Mouse (Mus musculus) forebrain, embryonic 12.5 days (tissue): Measurements from ENCODE around the gene Mindy4. TPM values are rescaled to one million over a fixed set of nuclear protein-coding genes. Genes with fewer than 3 reads are reported as not detected.

Source experiments
- ATAC-seq: fragments of 200-750 bp; cut with Nextera tagmentation; 2 replicates; pipeline ENCODE4 v1.8.0; 2017; ENCODE audit warnings: moderate TSS enrichment; ENCODE audit not compliant: low FRiP score
- H3K27ac ChIP-seq: fragments of 300-500 bp; sonication (generic); 2 replicates; pipeline ENCODE4 v1.5.1; 2016; ENCODE audit warnings: mild to moderate bottlenecking
- H3K27me3 ChIP-seq: fragments of 300-500 bp; sonication (generic); 2 replicates; pipeline ENCODE4 v1.6.1; 2016; ENCODE audit warnings: mild to moderate bottlenecking
- H3K36me3 ChIP-seq: fragments of 300-500 bp; sonication (generic); replicated peaks from 2 replicates; pipeline ENCODE4 v1.6.1; 2016; ENCODE audit warnings: mild to moderate bottlenecking
- H3K4me1 ChIP-seq: fragments of 300-500 bp; sonication (generic); 2 replicates; pipeline ENCODE4 v1.6.1; 2016
- H3K4me2 ChIP-seq: fragments of 300-500 bp; sonication (generic); 2 replicates; pipeline ENCODE4 v1.6.1; 2016; ENCODE audit warnings: mild to moderate bottlenecking, moderate library complexity
- H3K4me3 ChIP-seq: fragments of 300-500 bp; sonication (generic); replicated peaks from 2 replicates; pipeline ENCODE4 v1.5.1; 2016; ENCODE audit warnings: mild to moderate bottlenecking
- H3K9ac ChIP-seq: fragments of 300-500 bp; sonication (generic); 2 replicates; pipeline ENCODE4 v1.6.1; 2016; ENCODE audit warnings: mild to moderate bottlenecking
- H3K9me3 ChIP-seq: fragments of 300-500 bp; sonication (generic); 2 replicates; pipeline ENCODE4 v1.6.1; 2016
- WGBS: fragments of 180-500 bp; shearing (Covaris S2); methylation state at CpG from one replicate; pipeline ENCODE4 v1.1.7; 2016; 5-methylcytosine and 5-hydroxymethylcytosine counted together
- microRNA-seq: library from miRNA; unstranded; fragments of <30 nt; microRNA quantifications from one replicate; pipeline ENCODE4, GENCODE M21; 2017
- polyA plus RNA-seq: library from polyadenylated mRNA; unstranded; fragments of >200 nt; fragmentation: Nextera tagmentation; extraction: Ambion mirVana; gene quantifications from 2 replicates; pipeline ENCODE4 v1.2.1, GENCODE M21; 2016

Gene Mindy4
- polyA plus RNA-seq, 1 experiment from 2014 or later = 20.6 TPM

GRCm38 (mm10) chr6:55354456-55355117, 151.4 kb downstream of the Mindy4 start:
- H3K9ac ChIP-seq = no peak overlapping the region
- WGBS = 68% methylated on average over 4 of the region's 4 CpGs
- no peak overlapping the region for H3K27ac ChIP-seq
- no peak overlapping the region for H3K4me3 ChIP-seq
- H3K4me2 ChIP-seq = no peak overlapping the region
- H3K4me1 ChIP-seq = peaks cover 10% of the 10 kb centered on the region; the same call in 1 of the 2 replicates
- no peaks in the 10 kb centered on the region for H3K36me3 ChIP-seq
- H3K27me3 ChIP-seq = no peaks in the 10 kb centered on the region
- H3K9me3 ChIP-seq = 0 out of 2 replicates have a peak, but pooled peaks cover 5% of the 10 kb centered on the region
- ATAC-seq = no peak

DNA sequence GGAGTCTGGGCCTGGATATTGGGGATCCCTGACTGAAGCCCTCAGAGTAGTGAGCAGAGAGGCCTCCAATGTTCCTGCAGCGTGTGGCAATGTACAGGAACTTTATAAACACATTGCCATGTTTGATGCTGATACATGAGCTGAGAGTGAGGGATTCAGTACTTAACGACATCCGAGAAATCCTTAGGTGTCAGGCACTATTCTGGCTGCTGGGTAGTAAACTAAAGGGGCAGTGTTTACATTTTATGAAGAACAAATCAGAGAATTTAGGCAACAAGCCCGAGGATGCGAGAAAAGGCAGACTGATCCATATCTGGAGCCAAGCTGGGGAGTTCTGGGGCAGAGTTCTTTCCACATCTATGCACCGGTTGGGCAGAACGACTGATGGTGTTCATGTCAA, 152.4 kb downstream of the Mindy4 start:
- no peak overlapping the region for H3K4me2 ChIP-seq
- H3K4me3 ChIP-seq = no peak overlapping the region
- H3K9me3 ChIP-seq = no peaks in the 10 kb centered on the region
- H3K4me1 ChIP-seq = peaks cover 10% of the 10 kb centered on the region; the same call in 1 of the 2 replicates
- H3K9ac ChIP-seq = no peak overlapping the region
- ATAC-seq = no peak
- no peaks in the 10 kb centered on the region for H3K36me3 ChIP-seq
- H3K27me3 ChIP-seq = no peaks in the 10 kb centered on the region
- 90% methylated on average over 7 of the region's 7 CpGs for WGBS
- H3K27ac ChIP-seq = no peak overlapping the region

DNA sequence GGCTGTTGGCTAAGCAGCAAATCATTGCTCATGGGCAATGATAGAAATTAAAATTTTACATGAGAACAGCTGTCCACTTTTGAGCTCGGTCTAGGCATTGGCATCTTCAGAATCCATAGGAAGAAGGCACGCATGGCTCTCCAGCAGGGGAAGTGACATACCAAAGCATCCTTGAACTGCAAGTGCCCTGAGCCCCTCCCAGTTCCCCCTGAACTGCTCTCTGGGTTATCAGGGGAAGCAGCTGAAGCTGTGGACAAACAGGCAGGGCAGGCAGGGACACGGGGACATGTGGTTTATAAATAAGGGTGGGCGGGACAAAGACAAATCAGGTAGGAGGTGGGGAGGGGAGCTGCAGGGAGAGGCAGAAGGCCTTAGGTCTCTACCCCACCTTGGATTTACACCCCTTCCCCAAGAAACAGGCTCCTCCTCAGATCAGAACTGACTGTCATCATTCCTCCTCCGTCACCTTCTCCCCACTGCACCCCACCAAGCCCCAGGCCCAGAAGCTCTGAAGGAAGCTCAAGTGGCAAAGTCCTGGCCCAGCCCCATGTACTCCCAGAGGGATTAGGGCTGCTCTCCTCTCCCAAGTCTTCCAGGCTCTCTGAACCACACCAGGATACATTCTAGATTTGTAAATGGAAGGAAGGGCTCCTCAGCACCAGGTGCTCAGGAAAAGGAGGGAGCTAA, 153.0 kb downstream of the Mindy4 start:
- Histone ChIP-seq H3K27me3 (no peaks in the 10 kb centered on the region), H3K36me3 (no peaks in the 10 kb centered on the region), H3K9ac (no peak overlapping the region), H3K9me3 (no peaks in the 10 kb centered on the region), H3K4me3 (no peak overlapping the region), H3K4me2 (no peak overlapping the region), H3K27ac (no peak overlapping the region), H3K4me1 (peaks cover 10% of the 10 kb centered on the region; the same call in 1 of the 2 replicates)
- WGBS = 68% methylated on average over 5 of the region's 5 CpGs
- no peak for ATAC-seq

- no peak overlapping the region for H3K4me2 ChIP-seq
- peaks cover 10% of the 10 kb centered on the region; the same call in 1 of the 2 replicates for H3K4me1 ChIP-seq
- H3K27me3 ChIP-seq = no peaks in the 10 kb centered on the region
- H3K9me3 ChIP-seq = no peaks in the 10 kb centered on the region
- H3K36me3 ChIP-seq = no peaks in the 10 kb centered on the region
- ATAC-seq = no peak
- no peak overlapping the region for H3K4me3 ChIP-seq
- H3K9ac ChIP-seq = no peak overlapping the region
- 0 out of 2 replicates have a peak overlapping the region, but pooled peaks have one; percentile 3 for H3K27ac ChIP-seq
- 69% methylated on average over 5 of the region's 5 CpGs for WGBS
Observed at GRCm38 (mm10) chr6:55356976-55357635, 153.9 kb downstream of the Mindy4 start.

- Histone ChIP-seq H3K9ac (no peak overlapping the region), H3K4me3 (no peak overlapping the region), H3K4me1 (peaks cover 10% of the 10 kb centered on the region; the same call in 1 of the 2 replicates), H3K4me2 (no peak overlapping the region), H3K27ac (0 out of 2 replicates have a peak overlapping the region, but pooled peaks have one; percentile 3), H3K27me3 (no peaks in the 10 kb centered on the region), H3K9me3 (no peaks in the 10 kb centered on the region), H3K36me3 (no peaks in the 10 kb centered on the region)
- 46% methylated on average over 6 of the region's 6 CpGs for WGBS
- ATAC-seq = no peak
Observed at GRCm38 (mm10) chr6:55357636-55358031, 154.5 kb downstream of the Mindy4 start.

- Histone ChIP-seq H3K4me3 (no peak overlapping the region), H3K27ac (no peak overlapping the region), H3K9ac (no peak overlapping the region), H3K27me3 (no peaks in the 10 kb centered on the region), H3K4me2 (no peak overlapping the region), H3K4me1 (peaks cover 10% of the 10 kb centered on the region; the same call in 1 of the 2 replicates), H3K36me3 (no peaks in the 10 kb centered on the region), H3K9me3 (no peaks in the 10 kb centered on the region)
- ATAC-seq = peak; percentile 36; the same call in 1 of the 2 replicates
- WGBS = 23% methylated on average over 2 of the region's 2 CpGs
Observed at GRCm38 (mm10) chr6:55358731-55359143, 155.6 kb downstream of the Mindy4 start.

DNA sequence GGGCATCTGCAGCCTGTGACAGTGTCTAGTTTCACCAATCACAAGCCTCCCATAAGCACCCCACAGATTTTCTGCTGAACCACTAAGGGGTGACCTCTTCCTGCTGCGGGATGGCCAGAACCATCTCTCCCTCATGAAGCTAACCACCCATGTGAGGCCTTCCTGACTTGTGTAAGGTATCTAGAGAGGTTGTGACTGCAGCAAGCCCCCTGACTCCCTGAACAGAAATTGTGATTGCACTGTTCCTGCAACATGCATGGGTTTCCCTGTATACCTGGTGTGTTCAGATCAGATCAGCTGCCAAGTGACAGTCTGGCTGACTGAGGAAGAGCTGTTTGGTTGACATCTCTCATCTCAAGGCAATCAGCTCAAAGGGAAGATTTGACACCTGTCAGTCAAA, 159.5 kb downstream of the Mindy4 start:
- ATAC-seq = no peak
- 91% methylated on average over 1 of the region's 1 CpGs for WGBS

GRCm38 (mm10) chr6:55367126-55367525, 163.9 kb downstream of the Mindy4 start:
- ATAC-seq = no peak
- no peak overlapping the region for H3K4me2 ChIP-seq
- H3K9ac ChIP-seq = no peak overlapping the region
- no peak overlapping the region for H3K27ac ChIP-seq
- no peaks in the 10 kb centered on the region for H3K4me1 ChIP-seq
- no peaks in the 10 kb centered on the region for H3K9me3 ChIP-seq
- no peaks in the 10 kb centered on the region for H3K27me3 ChIP-seq
- H3K36me3 ChIP-seq = no peaks in the 10 kb centered on the region
- H3K4me3 ChIP-seq = no peak overlapping the region

More for the DNA sequence above, 159.5 kb downstream of the Mindy4 start:
- Histone ChIP-seq H3K4me3 (no peak overlapping the region), H3K4me2 (no peak overlapping the region), H3K9me3 (no peaks in the 10 kb centered on the region), H3K27me3 (no peaks in the 10 kb centered on the region), H3K4me1 (peaks cover 2% of the 10 kb centered on the region; the same call in 1 of the 2 replicates), H3K9ac (no peak overlapping the region), H3K27ac (no peak overlapping the region), H3K36me3 (no peaks in the 10 kb centered on the region)

Small RNA genes within 50 kb of the gene (microRNA-seq; reads per million reads assigned to microRNA genes)
- not detected for gene Gm25458

Other genes with a start within 250 kb of the Mindy4 start
- gene Nod1, start 230.8 kb upstream of the Mindy4 start, polyA plus RNA-seq = 1.8 and 2.0 TPM in 2 replicates
- 9.3 and 9.4 TPM in 2 replicates for gene Ggct, start 210.4 kb upstream of the Mindy4 start, polyA plus RNA-seq
- 203 and 207 TPM in 2 replicates for gene Gars, start 165.4 kb upstream of the Mindy4 start, polyA plus RNA-seq
- 0.33 and 0.44 TPM in 2 replicates for gene Crhr2, start 70.4 kb upstream of the Mindy4 start, polyA plus RNA-seq
- gene Inmt, start 28.3 kb upstream of the Mindy4 start, polyA plus RNA-seq = 0.59 and 0.92 TPM in 2 replicates
- gene Aqp1, start 133.0 kb downstream of the Mindy4 start, polyA plus RNA-seq = 3.2 and 4.9 TPM in 2 replicates
- not detected in 2 replicates for gene Ghrhr, start 172.9 kb downstream of the Mindy4 start, polyA plus RNA-seq
- gene Adcyap1r1, start 248.6 kb downstream of the Mindy4 start, polyA plus RNA-seq = 13.4 and 15.7 TPM in 2 replicates